Mouse (Mus musculus) frontal cortex, postnatal 14 days (tissue): ENCODE data around the gene Sall1.
A peak's percentile ranks its signal among the peaks of the same experiment; 100 is the strongest.

Experiments
- DNase-seq, 2 experiments: peaks; one replicate each; pipeline ENCODE4 v3.0.0; 2022; ENCODE audit warnings: low spot score in 2 of 2

Sall1 gene

DNA sequence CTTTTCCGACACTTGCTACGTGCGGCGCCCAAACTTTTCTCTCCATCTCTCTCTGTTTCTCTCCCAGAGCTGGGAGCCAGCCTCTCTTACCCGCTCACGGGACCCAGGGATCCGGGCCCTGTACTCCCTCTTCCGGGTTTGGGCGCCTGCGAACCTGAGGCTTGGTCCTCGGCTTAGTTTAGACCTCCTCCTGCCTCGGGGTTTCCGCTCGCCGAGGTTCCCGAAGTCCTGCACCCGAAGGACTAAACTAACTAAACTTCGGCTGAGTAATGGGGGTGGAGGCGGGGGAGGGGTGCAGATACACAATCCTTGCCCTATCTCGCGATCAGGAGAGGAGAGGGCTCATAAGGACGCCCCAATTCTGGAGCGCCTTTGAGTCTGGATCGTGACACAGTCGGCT is at the start of gene Sall1:
TSS of gene Sall1 (minus strand) at position 223 of the 400 bp plus-strand sequence.
- no peak for DNase-seq

DNA sequence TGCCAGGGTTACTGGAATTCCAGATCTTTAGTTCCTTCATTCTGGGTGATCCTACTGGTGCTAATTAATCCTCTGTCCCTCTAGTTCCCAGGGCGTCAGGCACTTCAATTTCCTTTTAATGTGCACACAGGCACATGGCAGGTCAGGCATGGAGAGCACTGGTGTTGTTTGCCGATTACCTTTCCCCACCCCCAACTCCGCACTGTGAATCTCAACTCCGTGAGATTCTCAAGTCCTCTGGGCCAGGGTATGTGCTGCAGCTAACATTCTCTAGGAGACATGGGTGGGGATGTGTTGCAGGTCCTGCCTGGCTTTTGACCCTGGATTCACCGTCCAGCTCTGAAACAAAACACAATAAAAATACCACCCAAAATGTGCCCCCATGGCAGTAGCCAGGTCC is 46.0 kb upstream of the Sall1 start:
- no peak for DNase-seq

DNA sequence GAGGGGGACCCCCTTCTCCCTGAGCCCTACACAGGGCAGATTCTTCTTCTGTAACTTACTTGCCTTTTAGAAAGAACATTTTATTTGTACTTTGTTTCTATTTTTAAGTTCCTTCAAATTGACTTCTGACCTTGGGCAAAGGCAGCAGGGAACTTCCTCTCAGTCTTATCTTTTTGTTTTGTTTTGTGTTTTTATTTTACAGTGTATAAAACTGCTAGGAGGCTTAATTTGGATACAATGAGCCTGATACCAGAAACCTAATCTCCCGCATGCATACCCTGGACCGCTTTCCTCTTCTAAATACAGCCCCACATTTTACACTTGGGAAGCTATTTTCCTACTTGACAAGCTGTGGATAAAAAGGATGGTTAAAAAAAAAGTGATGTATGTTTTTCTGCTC is 35.2 kb upstream of the Sall1 start:
- DNase-seq: no peak

DNA sequence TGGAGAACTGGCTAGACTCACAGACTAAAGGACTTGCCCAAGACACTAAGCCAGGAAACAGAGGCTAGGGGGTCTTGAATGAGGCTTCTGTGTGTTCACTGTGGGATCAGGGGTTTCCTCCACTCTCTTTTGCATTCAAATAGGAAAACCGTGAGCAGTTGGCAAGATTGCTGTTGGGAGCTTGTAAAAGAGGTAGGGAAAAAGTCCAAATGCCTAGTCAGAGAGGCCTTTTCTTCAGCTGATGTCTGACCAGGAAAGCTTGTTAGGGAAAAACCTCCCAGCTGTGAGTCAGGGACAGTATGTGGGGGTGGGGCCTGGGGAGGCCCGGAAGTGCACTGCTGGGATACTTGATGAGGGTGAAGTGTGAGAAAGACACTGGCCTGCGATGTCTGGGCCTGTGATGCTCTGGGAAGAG is 29.0 kb upstream of the Sall1 start:
- no peak for DNase-seq

DNA sequence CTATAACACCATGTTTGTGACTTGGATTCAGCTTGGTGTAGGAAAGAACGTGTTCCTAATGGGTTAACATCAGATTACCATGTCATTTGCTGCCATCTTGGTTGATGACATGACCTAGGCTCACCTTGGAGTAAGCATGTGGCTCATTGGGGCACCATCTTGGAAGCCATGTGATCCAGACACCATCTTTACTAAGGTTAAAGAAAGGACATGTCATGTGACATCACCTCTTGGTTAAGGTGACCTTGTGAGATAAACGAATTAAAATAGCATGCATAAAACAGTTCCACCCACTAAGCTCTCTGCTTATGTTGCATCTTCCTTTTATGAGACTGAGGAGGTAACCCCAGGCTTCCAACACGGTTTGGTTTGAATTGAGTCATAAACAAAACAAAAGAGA is 23.5 kb upstream of the Sall1 start:
- no peak for DNase-seq

DNA sequence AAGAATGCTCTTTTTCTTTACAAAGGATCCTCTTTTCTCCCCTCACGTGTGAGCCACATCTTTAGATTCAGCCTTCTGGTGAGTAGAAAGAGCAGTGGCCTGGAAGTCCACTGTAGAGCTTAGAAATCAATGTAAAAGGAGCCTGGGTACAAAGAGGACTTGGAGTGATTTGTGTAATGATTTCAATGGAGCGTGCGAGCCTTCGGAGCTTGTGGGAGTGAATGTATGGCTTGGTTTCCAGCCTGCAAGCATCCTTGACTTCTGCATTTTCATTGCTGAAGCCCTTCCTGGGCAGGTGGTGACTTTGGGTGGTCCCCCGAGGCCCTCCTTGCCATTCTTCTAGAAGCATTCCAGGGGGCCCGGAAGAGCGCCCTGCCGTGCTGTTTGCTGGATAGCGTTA is 20.1 kb upstream of the Sall1 start:
- DNase-seq: no peak

DNA sequence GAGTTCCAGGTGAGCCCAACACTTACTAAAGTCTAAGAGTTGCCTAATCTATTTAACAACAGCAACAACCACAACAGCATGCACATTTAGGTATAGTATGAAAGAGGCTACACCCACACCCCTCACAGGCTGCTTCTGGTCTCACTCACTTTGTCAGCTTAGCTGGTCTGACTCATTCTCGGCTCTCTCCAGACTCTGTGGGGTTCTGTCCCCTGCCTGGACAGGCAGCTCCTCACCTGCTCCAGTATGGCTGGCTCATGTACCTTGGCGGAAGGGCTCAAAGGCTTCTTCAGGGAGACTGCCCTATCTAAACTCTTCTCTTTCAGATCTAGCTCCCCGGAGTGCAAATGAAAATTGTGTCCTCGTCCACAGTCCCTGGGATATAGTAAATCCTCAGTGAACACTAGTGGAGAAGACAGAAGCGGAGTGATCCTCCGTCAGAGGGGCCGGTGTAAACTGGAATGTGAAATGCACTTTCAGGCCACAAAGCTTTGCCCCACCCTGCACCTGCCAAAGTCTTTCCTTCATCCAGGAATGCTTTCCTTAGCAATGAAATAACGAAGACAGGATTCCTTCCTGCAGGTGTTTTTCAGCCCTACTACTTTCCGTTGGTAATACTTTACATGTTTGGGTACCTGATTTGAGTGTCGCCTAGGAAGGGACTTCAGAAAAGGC is 19.5 kb upstream of the Sall1 start:
- no peak for DNase-seq

DNA sequence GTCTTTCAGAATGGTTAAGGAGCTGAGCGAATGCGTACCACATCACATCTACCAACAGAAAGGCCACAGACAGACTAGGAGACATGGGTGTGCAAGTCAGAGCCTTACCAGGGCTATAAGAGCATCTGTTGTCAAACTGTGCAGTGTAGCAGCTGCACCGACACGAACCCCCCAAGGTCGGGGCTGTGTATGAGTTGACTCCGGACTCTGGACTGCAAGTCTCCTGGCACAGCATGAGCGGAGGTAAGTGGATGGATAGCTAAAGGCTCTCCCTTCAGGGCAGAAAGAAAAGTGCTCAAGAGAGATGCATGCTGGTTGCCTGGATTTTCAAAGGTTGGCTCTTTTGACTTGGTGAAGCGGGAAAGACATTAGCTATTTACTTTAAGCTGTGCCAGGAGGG is 16.8 kb upstream of the Sall1 start:
- DNase-seq: no peak

DNA sequence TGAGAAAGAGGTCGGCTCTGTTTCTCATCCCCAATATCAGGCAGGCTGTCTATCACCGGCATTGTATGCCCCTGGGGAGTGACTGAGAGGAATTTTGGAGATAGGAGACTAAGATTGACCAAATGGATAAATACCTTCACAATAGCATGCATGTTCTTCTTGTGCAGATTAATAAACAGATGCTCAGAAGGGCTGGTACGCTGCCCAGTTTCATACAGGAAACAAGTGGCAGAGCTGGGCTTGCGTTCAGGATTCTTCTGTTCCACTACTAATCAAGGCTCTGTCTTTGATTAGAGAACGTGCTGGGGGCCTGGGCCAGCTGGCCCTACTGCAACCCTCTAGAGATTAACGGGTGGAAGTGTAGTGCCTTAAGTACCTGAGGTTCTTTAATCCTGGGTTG is 15.5 kb upstream of the Sall1 start:
- no peak for DNase-seq

DNA sequence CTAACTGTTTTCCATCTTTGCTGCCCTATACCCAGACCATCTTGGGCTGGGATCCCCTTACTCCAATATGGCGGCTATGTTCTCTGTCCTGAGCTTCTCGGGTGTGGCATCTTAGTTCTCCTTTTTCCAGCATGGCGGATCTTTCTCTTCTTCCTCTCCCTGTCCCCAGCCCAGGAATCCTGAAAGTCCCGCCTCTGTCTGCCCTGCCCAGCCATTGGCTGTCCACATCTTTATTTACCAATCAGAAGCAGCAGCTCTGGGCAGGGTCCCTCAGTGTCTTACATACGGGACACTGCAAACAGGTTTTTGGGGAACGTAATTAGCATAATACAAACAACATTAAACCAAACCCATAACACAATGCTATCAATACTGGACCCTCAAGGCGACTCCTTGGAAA is 8.9 kb upstream of the Sall1 start:
- DNase-seq: no peak

DNA sequence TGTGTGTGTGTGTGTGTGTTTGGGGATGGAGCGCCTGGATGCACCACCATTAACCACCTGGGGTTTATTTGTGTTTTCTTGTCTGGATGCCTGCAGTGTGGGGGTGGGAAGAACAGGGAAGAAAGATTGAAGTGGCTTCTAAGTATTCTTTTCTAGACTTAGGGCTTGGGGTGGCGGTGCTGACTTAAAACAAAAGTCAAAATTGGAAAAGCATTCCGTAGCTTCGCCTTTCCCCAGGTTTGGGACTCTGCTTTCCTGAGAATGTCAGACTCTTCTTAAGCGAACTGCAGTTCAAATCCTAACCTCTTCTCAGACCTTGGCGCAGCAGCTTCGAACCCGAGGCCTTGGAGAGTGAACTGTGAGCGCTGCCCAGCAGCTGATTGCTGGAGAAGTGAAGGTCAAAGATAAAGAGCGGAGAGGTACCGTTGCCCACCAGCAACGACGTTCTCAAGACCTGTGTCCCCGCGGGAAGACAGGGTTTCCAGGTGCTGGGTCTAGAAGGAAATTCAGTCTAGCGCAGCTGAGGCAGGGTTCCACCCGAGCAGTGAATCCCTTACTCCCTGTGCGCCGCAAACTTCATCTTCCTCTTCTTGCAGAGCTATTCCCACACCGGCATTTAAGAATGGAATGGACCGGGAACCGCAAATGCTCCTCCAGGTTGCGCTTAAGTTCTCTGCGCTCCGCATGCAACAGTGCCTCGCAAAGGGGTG is 2.8 kb upstream of the Sall1 start:
- no peak for DNase-seq

DNA sequence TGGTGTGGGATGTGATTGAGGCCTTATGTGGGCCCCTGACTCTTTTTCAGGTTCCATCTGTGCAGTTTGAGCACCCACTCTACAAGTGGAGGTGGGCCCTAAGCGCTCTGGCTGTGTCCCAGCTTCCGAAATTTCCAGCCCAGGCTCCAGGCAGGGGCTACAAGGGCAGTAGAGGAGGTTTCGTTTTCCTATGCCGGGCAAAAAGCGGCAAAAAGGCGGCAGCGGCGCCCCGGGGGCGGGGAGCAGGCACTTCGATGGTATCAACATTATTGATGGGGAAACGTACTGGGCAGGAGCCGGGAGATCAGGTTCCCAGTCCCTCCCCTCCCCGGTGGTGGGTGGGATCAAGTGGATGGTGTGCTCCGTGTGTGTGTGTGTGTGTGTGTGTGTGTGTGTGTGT is 2.3 kb upstream of the Sall1 start:
- no peak for DNase-seq

DNA sequence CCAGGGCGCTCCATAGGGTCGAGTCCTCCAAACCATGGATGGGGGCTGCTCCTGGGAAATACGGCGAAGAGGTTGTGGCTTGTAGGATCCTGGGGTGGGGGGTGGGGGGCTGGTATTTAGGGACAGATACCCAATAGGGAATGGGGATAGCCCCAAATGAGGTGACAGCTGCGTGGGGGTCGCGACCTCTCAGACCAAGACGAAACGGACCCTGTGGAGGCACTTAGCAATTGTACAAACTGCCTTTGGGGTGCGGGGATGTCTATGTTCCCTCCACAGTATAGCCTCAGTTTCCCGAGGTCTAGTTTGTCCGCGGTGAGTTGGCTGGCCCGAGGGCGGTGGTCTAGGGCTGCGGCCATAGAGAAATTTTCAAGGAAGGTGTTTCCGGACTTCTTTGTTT is 1.8 kb upstream of the Sall1 start:
- no peak for DNase-seq

DNA sequence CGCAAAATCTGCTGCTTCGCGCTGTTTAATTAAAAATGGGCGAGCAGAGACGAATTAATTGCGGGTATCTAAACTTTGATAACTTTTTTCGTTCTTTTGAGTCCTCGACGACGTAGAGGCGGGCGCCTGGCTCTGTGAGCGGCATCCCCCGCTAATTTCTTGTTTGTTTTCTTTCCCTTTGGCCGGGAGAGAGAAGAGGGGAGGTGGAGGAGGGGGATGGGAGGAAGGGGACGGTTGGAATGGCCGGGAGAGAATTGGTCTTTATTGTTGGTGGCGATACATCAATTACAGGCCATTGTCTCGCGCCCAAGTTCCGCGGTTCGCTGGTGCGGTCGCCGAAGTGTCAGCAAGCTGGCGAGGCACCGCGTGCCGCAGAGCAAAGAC is 1.2 kb upstream of the Sall1 start:
- DNase-seq: no peak

DNA sequence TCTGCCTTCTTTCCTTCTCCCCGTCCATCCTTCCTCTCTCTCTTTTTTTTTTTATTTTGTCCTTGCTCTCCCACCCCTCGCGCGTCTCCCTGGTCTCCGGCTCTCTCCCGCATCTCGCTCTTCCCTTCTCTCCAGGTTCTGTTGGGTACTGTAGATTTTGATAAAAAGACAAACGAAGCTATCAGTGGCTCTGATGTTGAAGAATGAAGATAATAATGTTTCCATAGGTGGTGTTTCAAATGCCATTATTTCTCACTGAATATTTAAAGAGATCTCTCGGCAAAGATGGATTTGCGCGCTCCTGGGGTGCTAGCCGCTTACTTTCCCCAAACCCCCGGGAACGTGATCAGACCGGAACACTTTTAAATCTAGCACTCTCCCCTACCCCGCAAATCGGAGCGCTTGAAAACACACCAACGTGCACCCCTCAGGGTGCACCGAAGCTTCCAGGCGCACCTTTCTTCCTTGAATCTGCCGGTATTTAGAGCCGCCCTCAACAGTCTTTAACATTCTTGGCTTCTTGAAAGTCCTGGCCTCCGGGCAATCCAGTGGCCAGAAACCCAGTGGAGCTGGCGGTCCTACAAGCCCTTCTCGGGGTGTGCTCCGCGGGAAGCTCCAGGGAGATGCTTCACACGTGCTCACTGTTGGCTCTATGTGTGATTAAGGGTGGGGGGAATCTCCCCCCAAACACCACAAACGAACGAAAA is 702 bp upstream of the Sall1 start:
- DNase-seq: no peak

DNA sequence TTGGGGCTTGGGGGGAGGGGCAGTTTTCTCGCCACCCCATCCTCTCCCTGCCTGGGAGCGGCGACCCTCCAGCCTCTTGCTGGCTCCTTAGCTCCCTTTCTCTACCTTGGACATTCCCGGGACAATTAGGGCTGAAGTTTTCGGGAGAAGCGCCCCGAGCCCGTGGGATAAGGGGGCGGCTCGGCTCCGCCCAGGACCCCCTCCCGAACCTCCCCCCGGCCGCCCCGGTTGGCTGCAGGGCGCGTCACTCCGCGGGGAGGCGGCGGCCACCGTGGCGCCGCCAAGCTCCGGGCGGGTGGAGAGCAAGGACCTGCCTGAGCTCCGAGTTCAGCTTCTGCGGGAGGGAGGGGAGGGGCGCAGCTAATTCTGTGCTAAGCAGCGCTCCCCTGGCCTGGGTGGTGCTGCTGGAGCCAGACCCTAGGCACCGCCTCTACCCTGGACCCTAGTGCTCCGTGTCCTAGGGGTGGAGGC is 556 bp downstream of the Sall1 start:
- DNase-seq: peak; percentile 42 to 60

DNA sequence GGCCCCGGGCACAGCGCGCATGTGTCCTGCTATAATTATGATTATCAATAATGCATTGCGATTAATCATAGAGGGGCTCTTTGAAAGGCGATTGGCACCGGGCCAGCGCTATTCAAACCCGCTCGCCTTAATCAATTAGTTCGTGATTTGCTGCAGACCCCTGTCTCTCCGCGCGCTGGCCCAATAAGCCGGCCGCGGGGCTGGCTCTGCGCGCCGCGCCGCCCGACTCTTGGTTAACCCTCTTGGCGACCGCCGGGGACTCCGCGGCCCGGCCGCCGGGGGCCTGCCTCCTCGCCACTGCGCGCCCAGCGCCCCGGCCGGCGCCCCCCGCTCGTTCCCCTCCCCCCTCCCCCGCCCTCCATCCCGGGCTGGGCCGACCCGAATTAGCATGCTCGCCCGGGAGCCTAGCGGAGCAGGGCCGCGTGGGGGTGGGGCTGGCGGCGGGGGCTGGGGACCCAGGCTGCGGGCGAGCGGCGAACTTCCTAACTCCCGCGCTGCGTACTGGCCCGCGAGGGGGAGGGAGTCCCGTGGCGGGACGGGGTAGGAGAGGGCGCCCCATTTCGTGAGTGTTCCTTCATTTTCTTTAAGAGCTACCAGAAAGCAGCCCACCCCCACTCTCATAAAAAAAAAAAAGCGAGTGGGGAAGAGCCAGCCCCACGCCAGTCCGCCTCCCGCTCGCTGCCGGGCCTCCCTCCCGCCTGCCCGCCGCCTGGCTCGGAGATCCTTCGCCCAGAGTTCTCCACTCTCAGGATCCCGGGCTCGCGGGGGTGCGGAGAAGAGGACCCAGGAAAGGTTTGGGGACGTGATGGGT is 1.2 kb downstream of the Sall1 start:
- peak; percentile 78 to 83 for DNase-seq

DNA sequence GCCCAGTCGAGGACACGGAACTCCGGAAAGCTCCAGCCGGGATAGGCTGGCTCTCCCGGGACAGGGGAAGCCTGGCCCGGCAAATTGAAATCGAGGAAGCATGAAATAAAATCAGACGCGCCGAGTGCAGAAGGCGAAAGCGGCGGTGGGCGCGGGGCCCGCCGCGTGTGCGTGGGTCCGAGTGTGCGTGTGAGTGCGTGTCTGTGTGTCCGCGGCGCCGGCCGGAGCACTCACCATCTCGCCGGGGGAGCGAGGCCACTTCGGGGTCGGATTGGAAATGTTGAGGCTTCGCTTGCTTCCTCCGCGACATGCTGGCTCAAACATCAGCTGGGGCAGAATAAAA is 1.9 kb downstream of the Sall1 start:
- no peak for DNase-seq

DNA sequence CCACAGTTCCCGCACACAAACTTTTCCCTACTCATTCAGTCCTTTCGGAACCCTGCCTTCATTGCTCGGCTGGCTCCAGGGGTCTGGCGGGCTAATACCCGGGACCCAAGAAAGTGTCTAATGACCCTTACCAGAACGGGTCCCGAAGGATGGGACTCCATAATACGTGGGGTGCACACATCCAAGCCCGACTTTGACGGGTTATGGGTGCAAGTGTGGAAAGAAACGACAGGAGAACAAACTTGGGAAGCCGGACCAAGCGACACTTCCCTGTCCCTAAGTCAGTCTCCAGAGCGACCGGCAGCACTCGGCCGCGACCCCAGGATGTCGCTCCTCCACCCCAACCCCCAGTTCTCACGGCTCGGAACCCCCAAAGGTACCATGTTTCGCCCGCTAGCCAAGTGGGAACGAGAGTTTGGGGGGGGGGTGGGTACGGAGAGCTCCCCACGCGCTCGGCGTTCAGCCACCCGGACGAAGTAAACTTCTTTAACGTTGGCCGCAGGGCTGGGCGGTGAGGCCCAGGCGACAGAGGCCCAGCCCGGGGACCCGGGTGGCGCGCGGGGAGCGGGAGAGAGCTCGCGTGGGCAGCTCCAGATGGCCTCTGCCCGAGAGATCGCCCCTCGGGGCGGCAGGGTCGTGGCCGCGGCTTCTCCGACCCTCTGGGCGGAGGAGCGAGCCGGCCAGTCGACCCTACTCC is 2.4 kb downstream of the Sall1 start:
- DNase-seq: no peak

DNA sequence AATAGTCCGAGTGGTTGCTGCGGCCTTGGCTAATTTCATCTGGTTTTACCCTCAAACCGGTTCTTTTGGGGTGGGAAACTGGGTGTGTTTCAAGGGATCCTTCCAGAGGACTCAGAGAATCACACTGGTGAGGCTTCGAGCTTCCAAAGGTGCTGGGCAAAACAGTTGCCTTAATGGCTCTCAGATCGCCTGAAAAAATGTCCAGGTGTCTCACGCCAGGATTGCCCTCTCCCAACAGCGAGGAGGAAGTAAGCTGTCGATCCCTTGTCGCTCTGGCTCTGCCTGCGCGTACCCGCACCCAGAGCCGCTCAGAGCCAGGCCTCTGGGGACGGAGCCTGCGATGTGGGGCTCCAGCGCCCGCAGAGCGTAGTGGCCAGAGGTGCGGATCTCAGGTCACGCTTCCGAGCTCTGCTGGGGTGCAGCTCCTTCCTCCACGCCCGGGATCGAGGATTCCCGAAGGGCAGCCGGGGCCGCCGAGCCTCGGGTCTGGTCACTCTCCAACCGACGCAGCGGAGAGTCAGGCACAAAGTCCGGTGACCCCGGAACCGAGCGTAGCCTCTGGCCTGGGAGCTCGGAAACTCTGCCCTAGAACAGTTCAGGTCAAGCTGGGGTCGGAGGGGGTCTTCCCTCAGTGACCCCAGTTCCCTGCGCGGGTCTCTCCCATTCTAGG is 3.1 kb downstream of the Sall1 start:
- DNase-seq: no peak

DNA sequence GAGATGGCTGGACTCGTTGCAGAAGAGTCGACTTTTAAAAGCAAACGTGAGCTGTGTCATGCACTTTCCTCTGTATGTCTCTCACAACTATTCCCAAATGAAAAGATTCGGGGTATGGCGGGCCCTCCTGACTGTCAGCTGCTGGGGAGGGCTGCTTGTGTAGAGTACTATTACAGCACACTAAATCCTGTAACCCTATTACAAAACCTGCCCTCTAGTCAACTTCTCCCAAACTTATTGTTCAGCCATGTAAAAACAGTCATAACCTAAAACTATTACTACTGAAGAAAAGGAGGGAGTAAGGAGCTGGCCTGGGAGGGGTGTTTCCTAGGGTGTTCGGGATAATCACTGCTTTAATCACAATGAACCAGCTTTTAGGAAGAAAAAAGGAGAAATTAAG is 4.1 kb downstream of the Sall1 start:
- no peak for DNase-seq
